Mouse (Mus musculus) neural tube, embryonic 13.5 days (tissue): ENCODE measurements at regions not wholly inside any gene's neighbourhood (a gene's known extent, or its start where the extent isn't known, plus 50 kb on each side); places are given as distances from the start of the nearest gene placed in this dataset.

Experiments
- ATAC-seq: fragments of 200-750 bp; cut with Nextera tagmentation; 2 replicates; pipeline ENCODE4 v1.8.0; 2017; ENCODE audit warnings: low read depth, mild to moderate bottlenecking, moderate TSS enrichment, moderate library complexity
- H3K27ac ChIP-seq: fragments of 300-500 bp; sonication (generic); replicated peaks from 2 replicates; pipeline ENCODE4 v1.5.1; 2015; ENCODE audit warnings: moderate library complexity, mild to moderate bottlenecking, inconsistent platforms
- H3K27me3 ChIP-seq: fragments of 300-500 bp; sonication (generic); 2 replicates; pipeline ENCODE4 v1.6.1; 2015; ENCODE audit warnings: mild to moderate bottlenecking, inconsistent platforms
- H3K36me3 ChIP-seq: fragments of 300-500 bp; sonication (generic); 2 replicates; pipeline ENCODE4 v1.6.1; 2015; ENCODE audit warnings: mild to moderate bottlenecking, inconsistent platforms
- H3K4me1 ChIP-seq: fragments of 300-500 bp; sonication (generic); replicated peaks from 2 replicates; pipeline ENCODE4 v1.6.1; 2015; ENCODE audit warnings: inconsistent platforms
- H3K4me2 ChIP-seq: fragments of 300-500 bp; sonication (generic); 2 replicates; pipeline ENCODE4 v1.6.1; 2015; ENCODE audit warnings: inconsistent platforms, mild to moderate bottlenecking, moderate library complexity
- H3K4me3 ChIP-seq: fragments of 300-500 bp; sonication (generic); 2 replicates; pipeline ENCODE4 v1.5.1; 2015; ENCODE audit warnings: mild to moderate bottlenecking, inconsistent platforms
- H3K9ac ChIP-seq: fragments of 300-500 bp; sonication (generic); 2 replicates; pipeline ENCODE4 v1.6.1; 2015; ENCODE audit warnings: moderate library complexity, mild to moderate bottlenecking, inconsistent platforms
- H3K9me3 ChIP-seq: fragments of 300-500 bp; sonication (generic); 2 replicates; pipeline ENCODE4 v1.6.1; 2016; ENCODE audit warnings: inconsistent platforms
- WGBS: fragments of 180-500 bp; shearing (Covaris S2); methylation state at CpG from one replicate; pipeline ENCODE4 v1.1.7; 2015; 5-methylcytosine and 5-hydroxymethylcytosine counted together

DNA sequence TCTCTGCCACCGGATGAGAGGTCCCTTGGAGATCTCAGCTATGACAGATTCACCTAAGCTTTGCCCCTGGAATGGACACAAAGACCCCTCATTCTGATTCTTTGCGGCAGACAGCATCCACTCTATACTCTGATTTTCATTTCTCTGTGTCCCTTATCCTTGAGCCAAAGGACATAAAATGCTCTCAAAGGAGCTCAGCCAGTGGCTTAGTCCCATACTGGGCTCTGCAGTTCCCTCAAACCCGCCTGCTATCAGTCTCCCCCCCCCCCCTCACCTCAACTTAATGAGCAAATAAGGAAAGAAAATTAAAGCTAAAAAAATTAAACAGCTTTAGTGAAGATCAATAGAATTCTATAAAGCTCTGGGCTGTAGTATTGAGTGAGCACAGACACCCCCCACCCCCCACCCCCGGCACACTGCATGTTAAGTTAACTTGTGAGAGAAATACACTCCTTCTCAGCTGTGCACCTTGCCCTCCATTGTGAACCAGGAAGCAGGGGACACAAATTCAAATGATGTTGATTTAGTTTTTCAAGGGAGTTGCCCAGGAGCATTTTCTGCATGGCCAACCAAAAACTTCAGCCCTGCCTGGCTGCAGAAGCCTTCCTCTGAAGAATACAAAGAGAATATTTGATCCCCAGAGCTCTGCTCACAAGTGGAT, 452.9 kb downstream of the Bnc2 start:
- Histone ChIP-seq H3K36me3 (no peaks in the 10 kb centered on the region), H3K9me3 (no peaks in the 10 kb centered on the region), H3K4me1 (no peaks in the 10 kb centered on the region), H3K9ac (no peak overlapping the region), H3K4me3 (no peak overlapping the region), H3K27me3 (no peaks in the 10 kb centered on the region), H3K27ac (no peak overlapping the region), H3K4me2 (no peak overlapping the region)
- WGBS = 65% methylated on average over 4 of the region's 4 CpGs
- no peak for ATAC-seq

GRCm38 (mm10) chr4:84222805-84223335, 452.2 kb downstream of the Bnc2 start:
- no peak overlapping the region for H3K4me3 ChIP-seq
- no peaks in the 10 kb centered on the region for H3K36me3 ChIP-seq
- H3K27me3 ChIP-seq = no peaks in the 10 kb centered on the region
- no peaks in the 10 kb centered on the region for H3K9me3 ChIP-seq
- H3K4me2 ChIP-seq = no peak overlapping the region
- ATAC-seq = no peak
- WGBS = 82% methylated on average over 11 of the region's 11 CpGs
- H3K4me1 ChIP-seq = no peaks in the 10 kb centered on the region
- H3K27ac ChIP-seq = no peak overlapping the region
- no peak overlapping the region for H3K9ac ChIP-seq

GRCm38 (mm10) chr4:84224556-84224955, 450.5 kb downstream of the Bnc2 start:
- H3K4me1 ChIP-seq = no peaks in the 10 kb centered on the region
- H3K27me3 ChIP-seq = no peaks in the 10 kb centered on the region
- 55% methylated on average over 6 of the region's 6 CpGs for WGBS
- no peaks in the 10 kb centered on the region for H3K36me3 ChIP-seq
- no peak overlapping the region for H3K9ac ChIP-seq
- ATAC-seq = no peak
- no peak overlapping the region for H3K4me2 ChIP-seq
- H3K27ac ChIP-seq = no peak overlapping the region
- H3K4me3 ChIP-seq = no peak overlapping the region
- no peaks in the 10 kb centered on the region for H3K9me3 ChIP-seq
